Mouse (Mus musculus) limb, embryonic 13.5 days (tissue): ENCODE measurements around the gene Nat8f5. TPM values are rescaled to one million over a fixed set of nuclear protein-coding genes. Genes with fewer than 3 reads are reported as not detected.
"Not testable (repeated sequence)": the region's sequence is repeated elsewhere in the genome, so short reads cannot be mapped to it uniquely, and the experiment has no call there.

Source experiments
- ATAC-seq: fragments of 200-750 bp; cut with Nextera tagmentation; 2 replicates; pipeline ENCODE4 v1.8.0; 2017; ENCODE audit warnings: low read depth, moderate number of reproducible peaks, moderate TSS enrichment; ENCODE audit not compliant: low FRiP score
- H3K27ac ChIP-seq: fragments of 300-500 bp; sonication (generic); 2 replicates; pipeline ENCODE4 v1.5.1; 2015; ENCODE audit warnings: inconsistent platforms, mild to moderate bottlenecking, moderate library complexity
- H3K27me3 ChIP-seq: fragments of 300-500 bp; sonication (generic); 2 replicates; pipeline ENCODE4 v1.6.1; 2015; ENCODE audit warnings: mild to moderate bottlenecking, inconsistent platforms
- H3K36me3 ChIP-seq: fragments of 300-500 bp; sonication (generic); 2 replicates; pipeline ENCODE4 v1.6.1; 2015; ENCODE audit warnings: inconsistent platforms, mild to moderate bottlenecking, moderate library complexity
- H3K4me1 ChIP-seq: fragments of 300-500 bp; sonication (generic); 2 replicates; pipeline ENCODE4 v1.6.1; 2015; ENCODE audit warnings: inconsistent platforms
- H3K4me2 ChIP-seq: fragments of 300-500 bp; sonication (generic); replicated peaks from 2 replicates; pipeline ENCODE4 v1.6.1; 2015; ENCODE audit warnings: inconsistent platforms, mild to moderate bottlenecking, moderate library complexity
- H3K4me3 ChIP-seq: fragments of 300-500 bp; sonication (generic); 2 replicates; pipeline ENCODE4 v1.5.1; 2015; ENCODE audit warnings: moderate library complexity, mild to moderate bottlenecking, inconsistent platforms
- H3K9ac ChIP-seq: fragments of 300-500 bp; sonication (generic); 2 replicates; pipeline ENCODE4 v1.6.1; 2015; ENCODE audit warnings: mild to moderate bottlenecking, inconsistent platforms
- H3K9me3 ChIP-seq: fragments of 300-500 bp; sonication (generic); 2 replicates; pipeline ENCODE4 v1.6.1; 2016; ENCODE audit warnings: inconsistent platforms
- WGBS: fragments of 180-500 bp; shearing (Covaris S2); methylation state at CpG from one replicate; pipeline ENCODE4 v1.1.7; 2015; 5-methylcytosine and 5-hydroxymethylcytosine counted together
- polyA plus RNA-seq: library from polyadenylated mRNA; unstranded; fragments of >200 nt; fragmentation: Nextera tagmentation; extraction: Ambion mirVana; gene quantifications from 2 replicates; pipeline ENCODE4 v1.2.1, GENCODE M21; 2015

Gene Nat8f5
- polyA plus RNA-seq, 1 experiment from 2014 or later, result not detected

DNA sequence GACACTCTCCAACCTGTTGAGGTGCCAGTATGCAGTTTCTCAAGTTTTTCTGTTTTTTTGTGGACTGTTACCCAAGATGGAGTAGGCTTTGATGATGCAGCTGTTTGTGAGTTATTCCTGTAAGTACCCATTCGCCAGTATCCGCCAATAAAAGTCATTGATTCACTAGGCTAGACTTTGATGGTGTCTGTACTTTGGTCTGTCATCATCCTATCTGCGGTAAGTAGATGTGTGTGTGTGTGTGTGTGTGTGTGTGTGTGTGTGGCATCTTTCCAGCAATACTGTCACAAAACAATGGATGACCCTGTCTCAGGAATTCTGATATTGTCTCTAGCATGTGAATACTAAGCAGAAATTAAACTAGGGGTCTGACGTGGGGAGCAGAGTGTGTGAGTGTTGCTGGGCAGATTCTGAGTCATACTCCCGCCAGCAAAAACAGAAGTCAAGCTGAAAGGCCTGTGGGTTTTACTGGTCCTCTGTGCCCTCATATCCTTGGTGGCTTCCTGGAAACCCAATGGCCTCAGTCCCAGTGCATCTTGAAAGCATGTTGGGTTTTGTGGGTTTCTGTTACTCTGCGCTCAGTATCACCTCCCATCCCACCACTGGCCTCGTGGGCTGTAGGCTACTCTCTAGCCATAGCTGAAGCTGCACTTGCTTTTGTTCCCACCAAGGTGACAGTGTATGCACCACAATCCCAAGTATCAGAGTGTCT, 30.4 kb upstream of the Nat8f5 start:
- no peak overlapping the region for H3K9ac ChIP-seq
- no peak for ATAC-seq
- no peak overlapping the region for H3K4me2 ChIP-seq
- H3K9me3 ChIP-seq, result no peaks in the 10 kb centered on the region
- H3K27me3 ChIP-seq, result no peaks in the 10 kb centered on the region
- WGBS, result 91% methylated on average over 7 of the region's 7 CpGs
- H3K4me1 ChIP-seq, result no peaks in the 10 kb centered on the region
- H3K4me3 ChIP-seq, result no peak overlapping the region
- H3K27ac ChIP-seq, result no peak overlapping the region
- no peaks in the 10 kb centered on the region for H3K36me3 ChIP-seq

DNA sequence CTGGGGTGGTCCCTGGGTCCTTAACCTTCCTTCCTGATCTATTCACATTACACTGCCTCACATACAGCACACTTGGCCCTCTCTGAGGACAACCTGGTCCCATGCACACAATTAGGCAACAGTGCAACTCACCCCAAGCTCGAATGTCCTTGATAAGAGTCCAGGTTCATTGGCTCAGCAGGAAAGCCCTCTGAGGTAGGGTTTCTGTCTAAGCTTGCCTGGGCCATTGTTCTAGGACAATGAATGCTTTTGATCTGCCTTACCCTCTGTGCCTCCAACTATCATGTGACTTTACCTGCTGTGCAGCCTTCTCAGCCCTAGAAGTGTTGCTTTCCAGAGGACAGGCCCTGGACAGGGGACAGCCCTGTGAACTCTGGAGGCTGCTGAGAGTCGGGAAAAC, 28.5 kb upstream of the Nat8f5 start:
- Histone ChIP-seq H3K9ac (no peak overlapping the region), H3K27me3 (no peaks in the 10 kb centered on the region), H3K36me3 (no peaks in the 10 kb centered on the region), H3K4me3 (no peak overlapping the region), H3K9me3 (no peaks in the 10 kb centered on the region), H3K4me2 (no peak overlapping the region), H3K27ac (no peak overlapping the region), H3K4me1 (no peaks in the 10 kb centered on the region)
- ATAC-seq, result no peak
- 47% methylated on average over 2 of the region's 2 CpGs for WGBS

DNA sequence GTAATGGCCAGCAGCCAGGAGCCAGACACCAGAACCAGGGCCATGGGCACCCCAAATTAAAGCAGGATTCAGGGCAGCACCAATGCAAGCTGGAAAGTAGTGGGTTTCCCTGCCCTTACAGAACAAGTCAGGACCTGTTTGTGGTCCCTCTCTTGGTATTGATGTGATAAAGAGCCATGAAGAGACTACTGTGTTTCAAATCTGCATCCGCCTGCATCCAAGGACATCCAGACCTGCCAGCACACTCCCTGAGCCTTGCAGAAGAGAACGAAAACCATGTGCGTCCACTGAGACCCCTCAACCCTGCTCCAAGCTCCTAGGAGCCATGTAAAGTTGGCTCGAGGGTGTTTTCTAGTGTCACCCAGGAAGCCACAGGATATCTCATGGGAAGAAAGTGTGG, 27.4 kb upstream of the Nat8f5 start:
- no peaks in the 10 kb centered on the region for H3K4me1 ChIP-seq
- WGBS, result 82% methylated on average over 4 of the region's 4 CpGs
- no peaks in the 10 kb centered on the region for H3K36me3 ChIP-seq
- H3K4me3 ChIP-seq, result no peak overlapping the region
- no peak overlapping the region for H3K9ac ChIP-seq
- no peaks in the 10 kb centered on the region for H3K9me3 ChIP-seq
- H3K4me2 ChIP-seq, result no peak overlapping the region
- H3K27me3 ChIP-seq, result no peaks in the 10 kb centered on the region
- no peak for ATAC-seq
- no peak overlapping the region for H3K27ac ChIP-seq

DNA sequence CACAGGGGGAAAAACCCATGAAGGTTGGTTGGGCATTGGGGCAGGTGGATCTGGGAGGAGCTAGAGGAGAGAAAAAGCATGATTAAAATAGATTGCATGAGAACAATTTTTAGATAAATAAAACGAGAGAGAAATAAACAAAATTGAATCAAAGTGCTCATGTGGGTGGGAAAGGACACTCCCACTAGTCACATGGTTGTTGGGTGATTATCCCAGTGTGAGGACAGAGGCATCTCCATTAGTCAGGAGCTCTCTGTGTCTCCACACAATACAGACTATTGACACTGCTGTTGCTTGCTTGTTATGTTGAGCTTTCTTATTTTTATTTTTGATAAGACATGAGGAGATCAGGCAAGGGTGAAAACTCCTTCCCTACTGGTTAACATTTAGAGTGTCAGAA, 26.1 kb upstream of the Nat8f5 start:
- Histone ChIP-seq H3K36me3 (no peaks in the 10 kb centered on the region), H3K9ac (no peak overlapping the region), H3K9me3 (no peaks in the 10 kb centered on the region), H3K27me3 (no peaks in the 10 kb centered on the region), H3K4me2 (no peak overlapping the region), H3K4me3 (no peak overlapping the region), H3K27ac (no peak overlapping the region), H3K4me1 (no peaks in the 10 kb centered on the region)
- WGBS, result 52% methylated on average over 1 of the region's 1 CpGs
- no peak for ATAC-seq

DNA sequence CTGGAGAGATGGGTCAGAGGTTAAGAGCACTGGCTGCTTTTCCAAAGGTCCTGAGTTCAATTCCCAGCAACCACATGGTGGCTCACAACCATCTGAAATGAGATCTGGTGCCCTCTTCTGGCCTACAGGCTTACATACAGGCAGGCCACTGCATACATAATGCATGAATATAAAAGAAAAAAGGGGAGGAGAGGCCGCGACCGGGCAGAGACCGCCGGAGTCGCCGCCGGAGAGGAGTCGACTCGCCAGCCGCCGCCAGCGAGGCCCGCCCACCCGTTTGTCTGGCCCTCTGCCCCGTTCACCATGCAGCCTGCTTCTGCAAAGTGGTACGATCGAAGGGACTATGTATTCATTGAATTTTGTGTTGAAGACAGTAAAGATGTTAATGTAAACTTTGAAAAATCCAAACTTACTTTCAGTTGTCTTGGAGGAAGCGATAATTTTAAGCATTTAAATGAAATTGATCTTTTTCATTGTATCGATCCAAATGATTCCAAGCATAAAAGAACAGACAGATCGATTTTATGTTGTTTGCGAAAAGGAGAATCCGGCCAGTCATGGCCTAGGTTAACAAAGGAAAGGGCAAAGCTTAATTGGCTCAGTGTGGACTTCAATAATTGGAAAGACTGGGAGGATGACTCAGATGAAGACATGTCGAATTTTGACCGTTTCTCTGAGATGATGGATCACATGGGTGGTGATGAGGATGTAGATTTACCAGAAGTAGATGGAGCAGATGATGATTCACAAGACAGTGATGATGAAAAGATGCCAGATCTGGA, 23.1 kb upstream of the Nat8f5 start:
- not testable (repeated sequence) for H3K27ac ChIP-seq, H3K27me3 ChIP-seq, H3K4me3 ChIP-seq, H3K9me3 ChIP-seq, ATAC-seq, H3K36me3 ChIP-seq, H3K4me1 ChIP-seq, H3K9ac ChIP-seq, H3K4me2 ChIP-seq
- WGBS, result 80% methylated on average over 25 of the region's 25 CpGs

DNA sequence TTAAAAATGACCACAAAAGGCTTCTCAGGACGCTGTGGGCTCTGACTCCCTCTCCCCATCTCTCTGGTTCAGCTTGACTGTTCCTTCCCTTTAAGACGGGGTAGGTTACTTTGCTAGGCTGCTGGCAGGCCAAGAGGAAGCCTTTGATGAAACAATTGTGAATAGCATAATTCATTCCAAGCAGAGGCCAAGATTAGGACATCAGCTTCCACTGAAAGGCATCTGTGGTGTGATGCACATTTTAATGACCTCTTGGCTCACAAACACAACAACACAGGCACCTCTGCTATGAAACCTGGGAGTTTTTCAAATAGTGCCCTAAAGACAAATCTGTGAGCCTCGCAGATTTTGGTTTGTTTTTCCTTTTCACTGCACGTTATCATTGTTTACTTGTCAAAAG, 19.2 kb upstream of the Nat8f5 start:
- WGBS, result 52% methylated on average over 4 of the region's 4 CpGs
- no peak overlapping the region for H3K4me2 ChIP-seq
- no peak overlapping the region for H3K4me3 ChIP-seq
- no peak overlapping the region for H3K27ac ChIP-seq
- no peaks in the 10 kb centered on the region for H3K4me1 ChIP-seq
- no peaks in the 10 kb centered on the region for H3K9me3 ChIP-seq
- no peak for ATAC-seq
- no peaks in the 10 kb centered on the region for H3K36me3 ChIP-seq
- H3K9ac ChIP-seq, result no peak overlapping the region
- no peaks in the 10 kb centered on the region for H3K27me3 ChIP-seq

DNA sequence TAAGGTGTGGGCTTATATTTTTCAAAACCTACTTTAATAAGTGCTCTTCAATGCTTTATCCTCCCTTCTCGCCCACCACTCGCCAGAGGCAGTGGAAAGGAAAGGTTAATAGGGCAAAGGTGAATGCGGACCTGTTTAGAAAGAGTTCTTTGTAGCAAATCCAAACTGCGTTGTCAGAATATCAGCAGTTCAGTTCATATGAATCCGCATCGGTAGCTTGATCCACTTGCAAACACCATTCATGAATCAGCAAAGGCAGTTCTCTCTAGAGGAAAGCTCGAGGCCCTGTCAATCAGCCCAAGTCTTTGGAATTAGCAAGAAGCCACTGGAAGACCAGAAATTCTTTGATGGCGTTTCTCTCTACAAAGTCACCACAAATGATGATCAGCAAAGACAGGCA, 17.9 kb upstream of the Nat8f5 start:
- no peaks in the 10 kb centered on the region for H3K36me3 ChIP-seq

DNA sequence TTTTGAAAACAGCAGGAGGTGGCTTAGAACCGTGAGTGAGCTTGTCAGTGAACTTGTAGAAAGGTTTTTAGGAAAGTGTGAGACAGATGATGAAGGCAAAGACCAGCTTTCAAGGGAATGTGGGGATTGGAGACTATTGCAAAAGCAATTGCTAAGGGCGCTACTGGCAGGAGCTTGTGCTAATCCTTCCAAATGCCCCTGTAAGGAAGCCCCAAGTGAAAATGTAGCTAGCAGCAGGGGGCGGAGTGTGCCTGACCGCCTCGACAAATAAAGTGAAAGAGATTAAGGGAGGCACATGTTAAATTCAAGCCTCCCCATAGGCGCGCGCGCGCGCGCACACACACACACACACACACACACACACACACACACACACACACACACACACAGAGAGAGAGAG, 16.5 kb upstream of the Nat8f5 start:
- not testable (repeated sequence) for H3K27ac ChIP-seq, H3K4me1 ChIP-seq, H3K9me3 ChIP-seq, H3K9ac ChIP-seq, H3K36me3 ChIP-seq, H3K4me3 ChIP-seq, H3K27me3 ChIP-seq
- peak overlapping the region; percentile 40 for H3K4me2 ChIP-seq
- WGBS, result 8% methylated on average over 12 of the region's 12 CpGs
- ATAC-seq, result peak; percentile 57; the same call in 1 of the 2 replicates

More for the DNA sequence above, 17.9 kb upstream of the Nat8f5 start:
- ATAC-seq, result no peak
- no peaks in the 10 kb centered on the region for H3K9me3 ChIP-seq
- no peaks in the 10 kb centered on the region for H3K27me3 ChIP-seq
- no peak overlapping the region for H3K4me3 ChIP-seq
- H3K4me1 ChIP-seq, result no peaks in the 10 kb centered on the region
- WGBS, result 81% methylated on average over 8 of the region's 8 CpGs
- H3K27ac ChIP-seq, result no peak overlapping the region
- H3K4me2 ChIP-seq, result no peak overlapping the region
- no peak overlapping the region for H3K9ac ChIP-seq

DNA sequence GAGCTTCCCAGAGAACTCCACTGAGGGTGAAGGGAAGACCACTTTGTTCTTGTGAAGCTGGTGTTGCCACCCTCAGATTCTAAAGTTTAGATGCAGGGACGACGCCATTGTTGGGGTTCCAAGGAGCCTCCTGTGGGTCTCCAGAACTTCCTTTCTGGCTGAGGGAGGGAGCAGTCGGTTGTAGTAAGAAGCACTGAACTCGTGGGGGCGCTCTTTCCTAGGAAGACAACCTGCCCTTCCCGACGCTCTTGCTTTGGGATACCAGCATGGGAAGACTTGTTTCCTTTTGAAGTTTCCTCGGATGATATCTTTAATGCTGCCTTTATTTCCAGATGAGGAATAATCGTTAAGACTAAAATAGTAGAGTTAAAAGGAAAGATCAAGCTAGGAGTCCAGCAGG, 16.1 kb upstream of the Nat8f5 start:
- WGBS, result 28% methylated on average over 9 of the region's 9 CpGs
- not testable (repeated sequence) for H3K27me3 ChIP-seq, H3K9ac ChIP-seq, H3K27ac ChIP-seq, H3K4me1 ChIP-seq, H3K4me3 ChIP-seq, H3K9me3 ChIP-seq, ATAC-seq, H3K4me2 ChIP-seq, H3K36me3 ChIP-seq

DNA sequence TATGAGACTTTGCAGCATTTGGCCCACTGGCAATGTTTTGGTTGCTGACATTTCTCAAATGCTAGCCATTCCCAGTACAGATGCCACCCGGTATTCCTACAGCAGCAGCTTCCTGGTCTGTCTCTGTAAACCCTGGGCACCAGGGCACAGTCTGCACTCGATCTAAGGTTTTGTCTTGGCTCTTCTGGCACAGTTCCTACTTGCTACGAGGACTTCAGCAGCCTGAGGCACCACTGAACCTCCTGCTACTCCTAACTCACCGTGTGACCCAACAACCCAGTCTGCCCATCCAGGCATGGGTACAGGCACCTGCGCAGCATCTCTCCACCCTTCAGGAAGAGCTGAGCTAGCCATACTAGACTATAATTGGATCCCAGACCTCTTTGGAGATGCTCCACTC, 15.3 kb upstream of the Nat8f5 start:
- H3K9ac ChIP-seq, H3K4me1 ChIP-seq, ATAC-seq, H3K27ac ChIP-seq, H3K27me3 ChIP-seq, H3K9me3 ChIP-seq, H3K4me2 ChIP-seq, H3K4me3 ChIP-seq, H3K36me3 ChIP-seq: not testable (repeated sequence)
- 81% methylated on average over 5 of the region's 5 CpGs for WGBS

DNA sequence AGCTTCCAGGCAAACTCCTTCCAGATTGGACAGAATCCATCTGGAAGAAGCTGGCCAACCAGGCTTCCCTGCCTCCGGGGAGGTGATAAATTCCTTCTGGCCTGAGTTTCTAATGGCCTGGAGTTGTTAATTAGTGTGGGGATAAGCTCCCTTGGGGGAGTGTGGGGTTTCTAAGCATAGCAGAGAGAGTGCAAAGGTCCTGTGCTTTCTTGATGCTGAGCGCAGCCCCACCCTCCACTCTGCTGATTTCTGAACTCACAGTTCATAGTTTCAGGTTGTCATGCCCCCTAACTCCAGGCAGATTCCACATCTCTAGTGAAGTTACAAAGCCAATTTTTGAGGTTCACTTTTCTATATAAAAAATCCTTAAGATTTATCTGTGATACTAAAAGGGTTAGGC, 14.3 kb upstream of the Nat8f5 start:
- not testable (repeated sequence) for H3K36me3 ChIP-seq, H3K27me3 ChIP-seq, H3K4me1 ChIP-seq, H3K4me3 ChIP-seq, H3K27ac ChIP-seq, ATAC-seq, H3K9ac ChIP-seq, H3K4me2 ChIP-seq, H3K9me3 ChIP-seq
- 59% methylated on average over 1 of the region's 2 CpGs for WGBS

DNA sequence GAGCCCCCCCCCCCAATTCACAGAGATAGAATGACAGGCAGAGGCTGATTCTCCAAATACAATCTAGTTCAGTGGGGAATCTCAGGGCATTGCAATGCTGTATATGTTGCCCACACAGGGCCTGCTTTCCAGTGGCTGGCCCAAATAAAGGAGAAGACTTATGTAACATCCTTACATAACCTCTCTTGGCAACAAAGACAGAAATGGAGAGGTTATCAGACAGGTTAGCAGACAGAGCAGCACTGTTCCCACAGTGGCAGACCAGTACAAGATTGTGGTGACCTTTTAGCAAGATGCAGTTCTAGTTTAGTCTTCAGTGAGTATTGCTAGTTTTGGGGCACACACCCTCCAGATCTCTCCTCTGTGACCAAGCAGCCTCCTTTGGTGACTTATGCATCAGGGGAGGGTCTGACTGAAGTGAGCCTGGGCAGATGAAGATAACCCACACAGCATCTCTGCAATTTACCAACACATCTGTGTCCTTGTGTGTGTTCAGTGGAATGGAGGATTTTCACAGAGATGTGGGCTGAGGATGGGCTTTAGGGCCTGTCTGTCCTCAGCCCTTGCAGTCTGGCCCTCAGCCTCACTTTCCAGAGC, 13.8 kb upstream of the Nat8f5 start:
- ATAC-seq, result not testable (repeated sequence)

More for the DNA sequence above, 13.8 kb upstream of the Nat8f5 start:
- H3K9ac ChIP-seq, H3K4me1 ChIP-seq, H3K36me3 ChIP-seq, H3K9me3 ChIP-seq, H3K27ac ChIP-seq, H3K4me2 ChIP-seq, H3K27me3 ChIP-seq, H3K4me3 ChIP-seq: not testable (repeated sequence)
